Mouse (Mus musculus) testis, postnatal 14 days (tissue): ENCODE data around the gene Aaed1.
A peak's percentile ranks its signal among the peaks of the same experiment; 100 is the strongest.

Experiments
- DNase-seq: peaks from one replicate; pipeline ENCODE4 v3.0.0; 2021; ENCODE audit warnings: low spot score

Gene Aaed1

DNA sequence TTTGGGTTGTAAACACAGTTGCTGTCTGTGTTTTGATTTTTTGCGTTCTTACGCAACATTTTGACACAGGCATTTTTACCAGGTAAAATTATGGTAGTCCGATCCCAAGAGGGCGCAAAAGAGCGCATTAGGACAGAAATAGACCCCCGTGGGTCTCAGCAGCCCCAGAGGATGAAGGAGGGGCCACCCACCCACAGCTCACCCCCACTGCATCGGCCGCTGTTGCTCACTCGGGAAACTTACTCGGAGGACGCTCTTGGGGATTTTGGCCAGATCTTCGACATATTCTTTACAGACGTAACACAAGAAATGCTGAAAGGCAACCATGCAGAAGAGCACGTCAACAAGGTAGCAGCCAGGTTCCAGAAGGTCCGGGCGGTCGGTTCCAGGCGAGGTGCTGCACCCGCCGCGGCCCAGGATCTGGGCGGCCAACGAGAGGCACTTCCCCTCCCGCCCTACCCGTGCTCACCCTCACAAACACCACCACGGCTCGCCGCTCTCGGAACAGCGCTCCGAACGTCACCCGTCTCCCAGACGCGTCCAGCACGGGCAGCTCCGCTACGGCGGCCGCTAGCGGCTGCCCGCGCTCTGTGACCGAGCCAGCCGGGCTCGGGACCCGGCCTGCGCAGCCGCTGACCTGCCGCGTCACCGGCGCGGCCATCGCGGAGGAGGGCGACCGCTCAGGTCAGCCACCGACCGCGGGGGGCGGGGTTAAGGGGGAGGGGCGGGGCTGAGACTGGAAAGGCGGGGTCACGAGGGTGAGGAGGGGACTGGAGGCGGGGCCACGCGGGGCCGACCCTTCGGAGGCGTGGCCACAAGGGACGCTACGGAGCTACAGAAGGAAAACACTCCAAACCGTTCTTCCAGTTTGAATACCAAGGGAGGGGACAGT, at the start of gene Aaed1:
Aaed1 (minus strand) TSS at position 687 of the 892 bp plus-strand sequence.
- peak; percentile 91 for DNase-seq

DNA sequence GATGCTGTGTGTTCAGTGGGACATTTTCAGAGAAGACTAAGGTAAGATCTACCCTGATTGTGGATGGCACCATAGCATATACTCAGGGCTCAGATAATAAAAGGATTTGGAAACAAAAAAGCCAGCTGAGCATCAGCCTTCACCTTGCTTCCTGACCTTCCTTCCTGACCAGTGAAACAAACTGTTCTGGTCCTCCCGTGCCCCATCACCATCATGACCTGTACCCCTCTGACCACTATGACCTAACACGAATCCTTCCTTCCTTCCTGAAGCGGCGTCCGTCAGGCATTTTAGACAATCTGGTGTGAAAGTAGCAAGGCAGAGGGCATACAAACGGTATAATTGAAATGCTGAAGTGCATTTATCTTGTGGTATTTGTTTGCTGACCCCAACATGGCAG, 49.6 kb upstream of the Aaed1 start:
- no peak for DNase-seq

GRCm38 (mm10) chr13:64361020-64361419, 48.5 kb upstream of the Aaed1 start:
- no peak for DNase-seq

- no peak for DNase-seq
Observed at GRCm38 (mm10) chr13:64359702-64360101, 47.2 kb upstream of the Aaed1 start.

- no peak for DNase-seq
Observed at GRCm38 (mm10) chr13:64358476-64358875, 46.0 kb upstream of the Aaed1 start.

DNA sequence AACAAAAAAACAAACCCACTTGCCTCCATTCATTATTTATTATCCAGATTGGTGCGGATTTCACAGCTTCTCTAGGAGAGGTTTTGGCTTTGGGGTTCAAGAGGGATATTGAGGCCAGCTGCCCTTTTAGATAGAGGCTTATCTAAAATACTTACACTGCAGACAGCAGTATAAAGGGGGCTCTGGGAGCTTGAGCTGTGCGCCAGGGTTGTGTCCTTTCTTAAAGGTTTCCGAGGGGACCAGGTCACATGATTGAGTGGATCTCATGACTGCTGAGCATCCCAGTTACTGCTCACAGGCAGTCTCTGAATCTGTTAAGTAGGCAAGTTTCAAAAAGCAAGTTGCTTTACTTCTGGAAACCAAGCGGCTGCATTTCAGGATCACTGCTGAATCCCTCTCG, 44.9 kb upstream of the Aaed1 start:
- DNase-seq, result no peak

- no peak for DNase-seq
Observed at GRCm38 (mm10) chr13:64349474-64349873, 37.0 kb upstream of the Aaed1 start.

DNA sequence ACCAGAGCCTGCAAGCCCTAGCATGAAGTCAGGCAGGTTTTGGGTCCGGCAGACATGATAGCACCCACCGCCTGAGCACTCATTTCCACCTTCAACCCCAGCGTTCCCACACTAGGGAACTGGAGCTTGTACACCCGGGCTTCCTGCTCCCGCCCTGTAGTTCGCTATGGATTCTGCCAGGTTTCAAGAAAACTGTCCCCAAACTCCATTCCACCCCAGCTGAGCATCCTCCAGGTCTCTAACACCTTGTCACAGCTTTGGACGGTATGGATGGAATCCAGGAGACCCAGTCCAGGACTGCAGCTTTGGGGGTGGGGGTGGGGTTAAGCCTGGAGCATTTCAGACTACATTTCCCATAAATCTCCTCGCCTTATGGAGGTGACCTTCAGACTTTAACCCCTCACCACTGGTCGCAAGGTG, 31.6 kb upstream of the Aaed1 start:
- DNase-seq, result no peak

DNA sequence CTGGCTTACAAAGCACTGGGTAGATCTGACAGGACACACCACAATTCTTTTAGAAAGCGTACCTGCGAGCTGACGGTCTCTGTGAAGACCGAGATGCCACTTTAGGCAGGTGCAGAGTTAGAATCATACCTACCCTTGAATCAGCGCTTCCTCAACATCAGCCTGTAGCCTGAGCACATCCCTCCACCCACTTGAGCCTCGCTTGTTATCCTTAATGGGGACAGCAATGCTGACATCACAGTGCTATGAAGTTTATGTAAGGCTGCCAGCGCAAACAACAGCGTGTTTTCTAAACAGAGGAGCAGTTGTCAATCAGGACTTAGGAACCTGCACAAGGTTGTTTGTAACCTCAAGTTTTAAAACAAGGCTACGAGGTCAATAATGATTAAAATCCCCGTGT, 31.1 kb upstream of the Aaed1 start:
- DNase-seq, result no peak

DNA sequence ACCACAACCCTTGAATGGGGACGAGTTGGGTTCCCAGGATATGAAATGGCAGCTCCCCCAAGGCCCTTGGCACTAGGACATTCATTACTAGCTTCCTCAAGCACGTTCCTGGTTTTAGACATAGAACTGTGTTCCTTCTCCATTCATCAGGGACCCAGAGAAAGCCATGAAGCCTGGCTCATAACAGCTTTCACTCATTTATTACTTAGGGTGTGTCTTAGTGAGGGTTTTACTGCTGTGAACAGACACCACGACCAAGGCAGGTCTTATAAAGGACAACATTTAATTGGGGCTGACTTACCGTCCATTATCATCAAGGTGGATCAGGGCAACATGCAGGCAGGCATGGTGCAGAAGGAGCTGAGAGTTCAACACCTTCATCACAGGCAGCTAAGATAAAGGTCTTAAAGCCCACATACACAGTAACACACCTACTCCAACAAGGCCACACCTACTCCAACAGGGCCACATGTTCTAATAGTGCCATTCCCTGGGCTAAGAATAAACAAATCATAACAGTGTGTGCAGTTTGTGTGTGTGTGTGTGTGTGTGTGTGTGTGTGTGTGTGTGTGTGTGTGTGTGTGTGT, 23.1 kb upstream of the Aaed1 start:
- DNase-seq, result no peak

DNA sequence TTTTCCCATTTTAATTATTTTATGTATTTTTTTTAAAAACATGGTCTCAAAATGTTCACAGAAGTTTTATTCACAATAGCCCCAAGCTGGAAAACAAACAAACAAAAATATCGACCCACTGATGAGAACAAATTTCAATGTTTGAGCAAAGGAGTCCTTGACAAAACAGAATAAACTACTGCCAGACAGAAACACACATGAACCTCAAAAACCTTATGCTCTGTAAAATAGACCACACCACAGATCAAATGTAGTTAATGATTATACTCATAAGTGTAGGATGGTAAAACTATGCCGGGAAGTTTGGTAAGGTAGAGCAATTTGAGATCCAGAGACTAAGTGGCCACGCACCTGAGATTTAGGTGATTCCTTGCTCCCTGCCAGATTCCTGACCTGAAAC, 20.6 kb upstream of the Aaed1 start:
- DNase-seq, result no peak

- no peak for DNase-seq
Observed at GRCm38 (mm10) chr13:64332321-64332720, 19.8 kb upstream of the Aaed1 start.

GRCm38 (mm10) chr13:64322561-64323281, 10.2 kb upstream of the Aaed1 start:
- DNase-seq, result no peak

DNA sequence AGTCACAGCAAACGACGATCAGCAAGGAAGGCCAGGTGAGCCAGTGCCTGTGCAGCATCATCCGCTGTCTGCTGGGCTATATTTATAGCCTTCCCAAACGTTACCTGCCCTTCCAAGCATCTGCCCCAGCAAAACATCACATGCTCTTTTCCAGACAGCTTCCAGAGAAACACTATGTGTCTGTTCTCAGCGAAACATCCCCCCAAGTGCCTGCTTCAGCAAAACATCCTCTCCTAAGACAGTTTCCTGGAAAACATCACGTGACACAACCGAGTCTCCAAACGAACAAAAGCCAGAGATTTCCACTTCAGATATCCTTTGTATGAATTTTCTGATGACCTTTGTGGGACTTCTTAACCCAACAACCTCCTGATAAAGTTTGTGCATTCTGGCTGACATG, 7.8 kb upstream of the Aaed1 start:
- no peak for DNase-seq

DNA sequence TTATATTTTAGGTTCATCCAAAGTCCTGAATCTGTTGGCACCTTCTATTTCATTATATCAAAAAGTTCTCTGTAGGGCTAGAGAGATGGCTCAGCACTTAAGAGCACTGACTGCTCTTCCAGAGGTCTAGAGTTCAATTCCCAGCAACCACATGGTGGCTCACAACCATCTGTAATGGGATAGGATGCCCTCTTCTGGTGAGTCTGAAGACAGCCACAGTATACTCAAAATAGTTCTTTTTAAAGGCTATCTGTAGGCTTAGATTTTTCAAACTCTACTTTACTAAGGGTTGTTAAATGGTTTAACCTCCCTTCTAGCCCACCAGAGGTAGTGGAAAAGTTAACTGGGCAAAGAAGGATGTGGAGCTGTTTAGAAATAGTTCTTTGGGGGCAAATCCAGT, 7.3 kb upstream of the Aaed1 start:
- DNase-seq, result no peak

DNA sequence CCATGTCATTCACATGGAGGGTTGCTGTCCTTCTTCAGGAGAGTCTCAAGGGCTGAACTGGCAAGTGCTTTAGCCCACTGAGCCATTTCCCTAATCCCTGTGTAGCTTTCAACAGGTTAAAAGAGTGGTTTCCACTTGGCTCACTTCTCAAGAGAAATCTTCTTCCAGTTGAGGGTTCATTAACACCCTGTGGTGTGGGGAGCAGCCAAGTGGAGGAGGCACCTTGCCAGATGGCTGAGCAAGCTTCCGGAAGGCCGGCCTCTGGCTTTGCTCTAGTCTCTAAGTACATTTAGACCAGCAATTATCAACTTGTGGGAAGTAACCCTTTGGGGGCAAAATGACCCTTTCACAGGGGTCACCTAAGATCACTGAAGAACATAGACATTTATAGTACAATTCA, 5.8 kb upstream of the Aaed1 start:
- peak; percentile 30 for DNase-seq

- no peak for DNase-seq
Observed at GRCm38 (mm10) chr13:64315483-64316050, 3.1 kb upstream of the Aaed1 start.

- DNase-seq, result no peak
Observed at GRCm38 (mm10) chr13:64314041-64314440, 1.5 kb upstream of the Aaed1 start.

- DNase-seq, result peak; percentile 19
Observed at GRCm38 (mm10) chr13:64312916-64313289, 393 bp upstream of the Aaed1 start.

- DNase-seq, result no peak
Observed at GRCm38 (mm10) chr13:64311266-64311665, 1.2 kb downstream of the Aaed1 start.

- no peak for DNase-seq
Observed at GRCm38 (mm10) chr13:64310585-64310984, 1.9 kb downstream of the Aaed1 start.

- no peak for DNase-seq
Observed at GRCm38 (mm10) chr13:64309842-64310241, 2.7 kb downstream of the Aaed1 start.

DNA sequence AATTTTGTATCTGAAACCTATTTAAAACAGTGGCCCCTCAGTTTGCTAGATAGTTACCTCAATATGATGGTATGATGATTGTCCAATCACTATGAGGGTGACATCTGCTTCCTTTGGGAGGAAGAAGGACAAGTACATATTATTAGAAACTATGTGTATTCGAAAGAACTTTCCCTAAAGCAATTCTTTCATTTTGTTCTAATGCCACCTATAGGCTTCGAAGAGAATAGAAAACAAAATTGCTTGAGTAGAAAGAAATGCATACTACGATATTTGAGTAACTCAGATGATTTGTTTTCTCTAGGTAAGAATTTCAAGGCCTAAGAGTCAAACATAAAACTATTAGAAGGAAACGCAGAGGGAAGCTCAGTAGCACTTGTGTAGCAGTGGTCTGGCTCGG, 3.5 kb downstream of the Aaed1 start:
- no peak for DNase-seq
